Mouse (Mus musculus): ENCODE results near the gene Miip. TPM values are rescaled to one million over a fixed set of nuclear protein-coding genes. Genes with fewer than 3 reads are reported as not detected.

Miip gene
- polyA plus RNA-seq, 1 experiment from 2014 or later, result 16.6 TPM

DNA sequence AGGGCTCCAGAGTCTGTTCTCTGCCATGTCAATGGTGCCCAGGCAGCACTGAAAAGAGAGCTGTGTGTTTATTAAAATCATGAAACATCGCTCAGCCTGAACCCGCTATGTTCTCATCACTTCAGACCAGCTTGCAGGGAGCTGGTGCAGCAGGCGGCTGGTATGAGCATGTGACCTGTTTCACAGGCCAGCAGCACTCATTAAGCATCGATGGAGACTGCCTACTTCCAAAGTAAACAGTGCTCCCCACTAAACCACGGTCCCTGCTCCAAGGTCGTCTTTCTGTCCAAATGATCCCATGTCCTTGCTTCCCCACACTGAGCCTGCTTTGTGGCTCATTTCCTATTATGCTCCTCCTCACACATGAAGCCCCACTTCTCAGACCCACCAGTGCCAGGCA, 21.7 kb upstream of the Miip start:
- no peak for DNase-seq (ENCODE audit: low spot score)
- H3K27ac ChIP-seq (replicated peaks), result no peak overlapping the region
- WGBS, result 84% methylated on average over 6 of the region's 6 CpGs
- no peak overlapping the region for H3K9ac ChIP-seq (ENCODE audit: low read length)
- ATAC-seq (ENCODE audit: low FRiP score, low TSS enrichment), result no peak
- H3K4me3 ChIP-seq (ENCODE audit: low read depth, low read length), result no peak overlapping the region
- peaks cover 16% of the 10 kb centered on the region for H3K36me3 ChIP-seq (ENCODE audit: control insufficient read depth, insufficient read depth, low read length)
- H3K4me1 ChIP-seq (replicated peaks; ENCODE audit: control insufficient read depth, insufficient read depth), result no peaks in the 10 kb centered on the region
- H3K27me3 ChIP-seq (ENCODE audit: control insufficient read depth, insufficient read depth, low read length), result no peaks in the 10 kb centered on the region
- H3K4me2 ChIP-seq (replicated peaks; ENCODE audit: low read depth), result no peak overlapping the region
- no peaks in the 10 kb centered on the region for H3K9me3 ChIP-seq (ENCODE audit: control insufficient read depth, low read length)
- no peak for TF ChIP-seq EP300 (optimal IDR thresholded peaks at IDR 0.05)
- no peak for TF ChIP-seq CTCF (IDR thresholded peaks at IDR 0.05; ENCODE audit: low read depth)

- no peak overlapping the region for H3K4me2 ChIP-seq (replicated peaks; ENCODE audit: low read depth)
- no peaks in the 10 kb centered on the region for H3K27me3 ChIP-seq (ENCODE audit: control insufficient read depth, insufficient read depth, low read length)
- TF ChIP-seq EP300 (optimal IDR thresholded peaks at IDR 0.05), result no peak
- no peak overlapping the region for H3K4me3 ChIP-seq (ENCODE audit: low read depth, low read length)
- no peak overlapping the region for H3K27ac ChIP-seq (replicated peaks)
- H3K36me3 ChIP-seq (ENCODE audit: control insufficient read depth, insufficient read depth, low read length), result peaks cover 20% of the 10 kb centered on the region
- 94% methylated on average over 4 of the region's 4 CpGs for WGBS
- no peak overlapping the region for H3K9ac ChIP-seq (ENCODE audit: low read length)
- no peak for DNase-seq (ENCODE audit: low spot score)
- H3K9me3 ChIP-seq (ENCODE audit: control insufficient read depth, low read length), result no peaks in the 10 kb centered on the region
- ATAC-seq (ENCODE audit: low FRiP score, low TSS enrichment), result no peak
- H3K4me1 ChIP-seq (replicated peaks; ENCODE audit: control insufficient read depth, insufficient read depth), result no peaks in the 10 kb centered on the region
Observed at GRCm38 (mm10) chr4:147888237-147888636, 19.6 kb upstream of the Miip start.

- ATAC-seq (ENCODE audit: low FRiP score, low TSS enrichment) (no peak), DNase-seq (ENCODE audit: low spot score) (no peak)
- 93% methylated on average over 7 of the region's 7 CpGs for WGBS
- TF ChIP-seq CTCF (IDR thresholded peaks at IDR 0.05; ENCODE audit: low read depth) (no peak), EP300 (optimal IDR thresholded peaks at IDR 0.05) (no peak)
- Histone ChIP-seq H3K27me3 (ENCODE audit: control insufficient read depth, insufficient read depth, low read length) (no peaks in the 10 kb centered on the region), H3K27ac (replicated peaks) (no peak overlapping the region), H3K9ac (ENCODE audit: low read length) (no peak overlapping the region), H3K4me2 (replicated peaks; ENCODE audit: low read depth) (no peak overlapping the region), H3K9me3 (ENCODE audit: control insufficient read depth, low read length) (no peaks in the 10 kb centered on the region), H3K4me3 (ENCODE audit: low read depth, low read length) (no peak overlapping the region), H3K36me3 (ENCODE audit: control insufficient read depth, insufficient read depth, low read length) (peaks cover 27% of the 10 kb centered on the region), H3K4me1 (replicated peaks; ENCODE audit: control insufficient read depth, insufficient read depth) (no peaks in the 10 kb centered on the region)
Observed at GRCm38 (mm10) chr4:147887277-147887676, 18.7 kb upstream of the Miip start.

- Histone ChIP-seq H3K27ac (replicated peaks) (no peak overlapping the region), H3K27me3 (ENCODE audit: control insufficient read depth, insufficient read depth, low read length) (no peaks in the 10 kb centered on the region), H3K9ac (ENCODE audit: low read length) (no peak overlapping the region), H3K4me3 (ENCODE audit: low read depth, low read length) (no peak overlapping the region), H3K9me3 (ENCODE audit: control insufficient read depth, low read length) (no peaks in the 10 kb centered on the region), H3K4me1 (replicated peaks; ENCODE audit: control insufficient read depth, insufficient read depth) (no peaks in the 10 kb centered on the region), H3K4me2 (replicated peaks; ENCODE audit: low read depth) (no peak overlapping the region), H3K36me3 (ENCODE audit: control insufficient read depth, insufficient read depth, low read length) (peaks cover 33% of the 10 kb centered on the region)
- ATAC-seq (ENCODE audit: low FRiP score, low TSS enrichment) (no peak), DNase-seq (ENCODE audit: low spot score) (no peak)
- TF ChIP-seq CTCF (IDR thresholded peaks at IDR 0.05; ENCODE audit: low read depth), result no peak
- TF ChIP-seq EP300 (optimal IDR thresholded peaks at IDR 0.05), result no peak
- WGBS, result 93% methylated on average over 12 of the region's 12 CpGs
Observed at GRCm38 (mm10) chr4:147886158-147886557, 17.5 kb upstream of the Miip start.

DNA sequence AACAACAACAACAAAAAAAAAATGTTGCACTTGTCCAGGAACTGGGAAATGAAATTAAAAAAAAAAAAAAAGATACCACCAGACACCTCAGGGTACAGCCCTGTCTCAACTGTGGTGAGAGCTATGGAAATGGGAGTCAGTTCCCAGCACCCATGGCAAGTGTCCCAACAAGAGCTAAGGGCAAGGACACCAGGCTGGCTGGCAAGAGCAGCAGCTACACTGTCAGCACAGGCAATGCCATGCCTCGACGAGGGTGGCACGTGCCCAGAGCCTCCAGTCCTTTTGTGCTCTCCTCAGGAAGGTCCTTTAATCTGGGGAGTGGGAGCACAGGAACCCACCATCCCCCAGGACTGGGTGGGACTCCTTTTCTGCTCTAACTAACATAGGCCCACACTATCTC, 15.5 kb upstream of the Miip start:
- Histone ChIP-seq H3K36me3 (ENCODE audit: control insufficient read depth, insufficient read depth, low read length) (peaks cover 33% of the 10 kb centered on the region), H3K27ac (replicated peaks) (no peak overlapping the region), H3K4me1 (replicated peaks; ENCODE audit: control insufficient read depth, insufficient read depth) (no peaks in the 10 kb centered on the region), H3K4me2 (replicated peaks; ENCODE audit: low read depth) (no peak overlapping the region), H3K9me3 (ENCODE audit: control insufficient read depth, low read length) (no peaks in the 10 kb centered on the region), H3K27me3 (ENCODE audit: control insufficient read depth, insufficient read depth, low read length) (no peaks in the 10 kb centered on the region), H3K4me3 (ENCODE audit: low read depth, low read length) (no peak overlapping the region), H3K9ac (ENCODE audit: low read length) (no peak overlapping the region)
- TF ChIP-seq EP300 (optimal IDR thresholded peaks at IDR 0.05) (no peak), CTCF (IDR thresholded peaks at IDR 0.05; ENCODE audit: low read depth) (no peak)
- no peak for DNase-seq (ENCODE audit: low spot score)
- 87% methylated on average over 3 of the region's 3 CpGs for WGBS
- no peak for ATAC-seq (ENCODE audit: low FRiP score, low TSS enrichment)

GRCm38 (mm10) chr4:147883041-147883440, 14.4 kb upstream of the Miip start:
- Histone ChIP-seq H3K9me3 (ENCODE audit: control insufficient read depth, low read length) (no peaks in the 10 kb centered on the region), H3K9ac (ENCODE audit: low read length) (no peak overlapping the region), H3K27me3 (ENCODE audit: control insufficient read depth, insufficient read depth, low read length) (no peaks in the 10 kb centered on the region), H3K36me3 (ENCODE audit: control insufficient read depth, insufficient read depth, low read length) (peaks cover 41% of the 10 kb centered on the region), H3K27ac (replicated peaks) (no peak overlapping the region), H3K4me2 (replicated peaks; ENCODE audit: low read depth) (no peak overlapping the region), H3K4me3 (ENCODE audit: low read depth, low read length) (no peak overlapping the region), H3K4me1 (replicated peaks; ENCODE audit: control insufficient read depth, insufficient read depth) (no peaks in the 10 kb centered on the region)
- no peak for DNase-seq (ENCODE audit: low spot score)
- ATAC-seq (ENCODE audit: low FRiP score, low TSS enrichment), result no peak
- TF ChIP-seq EP300 (optimal IDR thresholded peaks at IDR 0.05), result no peak
- 73% methylated on average over 6 of the region's 6 CpGs for WGBS

Measured in stomach, postnatal 0 days (tissue).